Mouse (Mus musculus) heart, adult 2 months (tissue): ENCODE measurements around the gene Rnf40.

ENCODE experiments used
- CTCF ChIP-seq: fragments of 200-600 bp; IDR thresholded peaks from 2 replicates; pipeline ENCODE4 v1.8.1; 2022; ENCODE audit warnings: antibody characterized with exemption, mild to moderate bottlenecking, moderate library complexity
- EP300 ChIP-seq: fragments of 200-500 bp; IDR thresholded peaks from 2 replicates; pipeline ENCODE4 v1.6.1; 2011; ENCODE audit warnings: low read depth, low read length, control low read depth; ENCODE audit not compliant: insufficient read depth
- POLR2A ChIP-seq: fragments of 200-500 bp; IDR thresholded peaks from 2 replicates; pipeline ENCODE4 v1.6.1; 2011; ENCODE audit warnings: mild to moderate bottlenecking, low read depth, low read length, control low read depth; ENCODE audit not compliant: insufficient read depth

DNA sequence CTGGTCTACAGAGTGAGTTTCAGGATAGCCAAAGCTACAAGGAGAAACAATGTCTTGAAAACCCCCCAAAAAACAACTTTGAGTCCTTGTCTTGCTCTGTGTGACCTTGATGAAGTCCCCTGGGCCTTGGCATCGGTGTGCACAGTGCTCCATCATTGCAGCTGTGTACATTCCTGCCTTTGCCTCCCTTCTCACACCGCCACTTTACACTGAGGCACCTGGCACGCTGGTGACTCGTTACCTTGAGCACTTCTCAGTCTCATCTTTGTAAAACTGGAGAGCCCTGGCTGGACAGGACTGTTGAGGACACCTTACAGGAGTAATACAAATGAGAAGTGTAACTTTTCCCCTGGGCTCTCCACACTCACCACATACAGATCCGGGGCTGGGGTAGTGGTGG is 1.4 kb upstream of the Rnf40 start:
- TF ChIP-seq POLR2A (no peak), CTCF (no peak), EP300 (no peak)
